Mouse (Mus musculus) kidney, adult 2 months (tissue): ENCODE measurements around the gene Pdgfb. TPM values are rescaled to one million over a fixed set of nuclear protein-coding genes. Genes with fewer than 3 reads are reported as not detected.

Experiments
- DNase-seq: peaks from one replicate; pipeline ENCODE4 v3.0.0; 2021
- H3K27ac ChIP-seq: fragments of 200-500 bp; 2 replicates; pipeline ENCODE4 v1.5.1; 2012; ENCODE audit warnings: low read depth, low read length, control low read depth, inconsistent platforms; ENCODE audit not compliant: insufficient read depth
- H3K27me3 ChIP-seq: fragments of 200-500 bp; replicated peaks from 2 replicates; pipeline ENCODE4 v1.6.1; 2012; ENCODE audit warnings: mild to moderate bottlenecking, moderate library complexity, low read length, inconsistent platforms; ENCODE audit not compliant: control insufficient read depth, insufficient read depth
- H3K36me3 ChIP-seq: fragments of 200-500 bp; 2 replicates; pipeline ENCODE4 v1.6.1; 2012; ENCODE audit warnings: mild to moderate bottlenecking, moderate library complexity, low read length, inconsistent platforms; ENCODE audit not compliant: control insufficient read depth, insufficient read depth
- H3K4me1 ChIP-seq: fragments of 200-500 bp; 2 replicates; pipeline ENCODE4 v1.6.1; 2011; ENCODE audit warnings: low read length; ENCODE audit not compliant: control insufficient read depth, insufficient read depth
- H3K4me3 ChIP-seq: fragments of 200-500 bp; 2 replicates; pipeline ENCODE4 v1.5.1; 2011; ENCODE audit warnings: mild to moderate bottlenecking, low read depth, low read length, control low read depth; ENCODE audit not compliant: insufficient read depth
- CTCF ChIP-seq: fragments of 200-500 bp; conservative IDR thresholded peaks from 2 replicates; pipeline ENCODE4 v1.5.1; 2011; ENCODE audit warnings: low read depth, mild to moderate bottlenecking, control low read depth, low read length, moderate library complexity, mixed read lengths; ENCODE audit not compliant: insufficient read depth, insufficient read length
- POLR2A ChIP-seq: fragments of 200-500 bp; IDR thresholded peaks from one replicate; pipeline ENCODE4 v1.6.1; 2011; ENCODE audit warnings: low read depth, low read length, control low read depth
- WGBS: fragments of 180-500 bp; shearing (Covaris S2); methylation state at CpG from one replicate; pipeline ENCODE4 v1.1.7; 2018; 5-methylcytosine and 5-hydroxymethylcytosine counted together
- polyA plus RNA-seq: library from polyadenylated mRNA; depleted of rRNA; stranded (reverse); fragments of >200 nt; gene quantifications from 2 replicates; pipeline ENCODE4 v1.2.3, GENCODE M21; 2012

Gene Pdgfb
- polyA plus RNA-seq, 1 experiment = 33.4 TPM

- Histone ChIP-seq H3K27ac (no peak overlapping the region), H3K4me1 (no peaks in the 10 kb centered on the region), H3K4me3 (no peak overlapping the region), H3K36me3 (no peaks in the 10 kb centered on the region), H3K27me3 (no peaks in the 10 kb centered on the region)
- no peak for DNase-seq
- 95% methylated on average over 11 of the region's 11 CpGs for WGBS
- TF ChIP-seq CTCF (no peak), POLR2A (no peak)
These were observed 42.6 kb downstream of the Pdgfb start for GRCm38 (mm10) chr15:79972186-79972585.

- WGBS = 96% methylated on average over 11 of the region's 11 CpGs
- Histone ChIP-seq H3K4me1 (no peaks in the 10 kb centered on the region), H3K36me3 (no peaks in the 10 kb centered on the region), H3K4me3 (no peak within 1 kb of the TSS), H3K27ac (no peak within 1 kb of the TSS), H3K27me3 (no peaks in the 10 kb centered on the region)
- no peak for DNase-seq
- TF ChIP-seq CTCF (no peak), POLR2A (no peak)
These were observed 43.8 kb downstream of the Pdgfb start, which contains the start of gene Cbx7 for GRCm38 (mm10) chr15:79970940-79971339. Gene Cbx7 (minus strand): TSS chr15:79971119.

GRCm38 (mm10) chr15:79970491-79970890 lies 44.3 kb downstream of the Pdgfb start:
- H3K27ac ChIP-seq = no peak overlapping the region
- H3K27me3 ChIP-seq = no peaks in the 10 kb centered on the region
- no peak overlapping the region for H3K4me3 ChIP-seq
- WGBS = 97% methylated on average over 18 of the region's 18 CpGs
- DNase-seq = no peak
- no peaks in the 10 kb centered on the region for H3K4me1 ChIP-seq
- TF ChIP-seq POLR2A (no peak), CTCF (no peak)
- H3K36me3 ChIP-seq = no peaks in the 10 kb centered on the region

- WGBS = 88% methylated on average over 6 of the region's 6 CpGs
- Histone ChIP-seq H3K27ac (no peak overlapping the region), H3K4me1 (no peaks in the 10 kb centered on the region), H3K36me3 (no peaks in the 10 kb centered on the region), H3K27me3 (no peaks in the 10 kb centered on the region), H3K4me3 (no peak overlapping the region)
- TF ChIP-seq CTCF (no peak), POLR2A (no peak)
- no peak for DNase-seq
These were observed 47.4 kb downstream of the Pdgfb start for GRCm38 (mm10) chr15:79967346-79967745.

GRCm38 (mm10) chr15:79964376-79964775 lies 50.4 kb downstream of the Pdgfb start:
- Histone ChIP-seq H3K36me3 (no peaks in the 10 kb centered on the region), H3K27ac (no peak overlapping the region), H3K4me3 (no peak overlapping the region), H3K4me1 (no peaks in the 10 kb centered on the region), H3K27me3 (no peaks in the 10 kb centered on the region)
- no peak for TF ChIP-seq CTCF
- TF ChIP-seq POLR2A = no peak
- DNase-seq = no peak
- WGBS = 92% methylated on average over 7 of the region's 7 CpGs

GRCm38 (mm10) chr15:79962661-79963060 lies 52.1 kb downstream of the Pdgfb start:
- DNase-seq = no peak
- TF ChIP-seq POLR2A (no peak), CTCF (no peak)
- Histone ChIP-seq H3K4me3 (no peak overlapping the region), H3K4me1 (no peaks in the 10 kb centered on the region), H3K27me3 (no peaks in the 10 kb centered on the region), H3K36me3 (no peaks in the 10 kb centered on the region), H3K27ac (no peak overlapping the region)
- WGBS = 82% methylated on average over 18 of the region's 18 CpGs

GRCm38 (mm10) chr15:79961366-79961921 lies 53.3 kb downstream of the Pdgfb start:
- Histone ChIP-seq H3K27me3 (no peaks in the 10 kb centered on the region), H3K4me3 (no peak overlapping the region), H3K4me1 (no peaks in the 10 kb centered on the region), H3K27ac (no peak overlapping the region), H3K36me3 (no peaks in the 10 kb centered on the region)
- DNase-seq = no peak
- no peak for TF ChIP-seq POLR2A
- peak; percentile 32; the same call in 1 of the 2 replicates for TF ChIP-seq CTCF
- WGBS = 65% methylated on average over 9 of the region's 9 CpGs
